Mouse (Mus musculus): ENCODE measurements at regions not wholly inside any gene's neighbourhood (a gene's known extent, or its start where the extent isn't known, plus 50 kb on each side); places are given as distances from the start of the nearest gene placed in this dataset.

- 81% methylated on average over 5 of the region's 5 CpGs for WGBS
- Histone ChIP-seq H3K4me3 (ENCODE audit: low read depth, low read length) (no peak overlapping the region), H3K27me3 (ENCODE audit: control insufficient read depth, insufficient read depth, low read length) (no peaks in the 10 kb centered on the region), H3K27ac (ENCODE audit: low read depth, low read length) (no peak overlapping the region), H3K36me3 (ENCODE audit: control insufficient read depth, insufficient read depth, low read length) (no peaks in the 10 kb centered on the region), H3K9ac (replicated peaks; ENCODE audit: low read depth, low read length) (no peak overlapping the region), H3K4me1 (ENCODE audit: control insufficient read depth, insufficient read depth, low read length) (no peaks in the 10 kb centered on the region), H3K9me3 (ENCODE audit: control insufficient read depth, low read length) (no peaks in the 10 kb centered on the region), H3K4me2 (ENCODE audit: low read depth, low read length) (no peak overlapping the region)
- ATAC-seq (ENCODE audit: low read depth) = no peak
These were observed 119.9 kb upstream of the Csl start for GRCm38 (mm10) chr10:99879362-99879761.

GRCm38 (mm10) chr10:99864711-99865110 is 105.3 kb upstream of the Csl start:
- Histone ChIP-seq H3K4me3 (ENCODE audit: low read depth, low read length) (no peak overlapping the region), H3K9ac (replicated peaks; ENCODE audit: low read depth, low read length) (no peak overlapping the region), H3K27ac (ENCODE audit: low read depth, low read length) (no peak overlapping the region), H3K27me3 (ENCODE audit: control insufficient read depth, insufficient read depth, low read length) (no peaks in the 10 kb centered on the region), H3K9me3 (ENCODE audit: control insufficient read depth, low read length) (no peaks in the 10 kb centered on the region), H3K36me3 (ENCODE audit: control insufficient read depth, insufficient read depth, low read length) (no peaks in the 10 kb centered on the region), H3K4me2 (ENCODE audit: low read depth, low read length) (no peak overlapping the region), H3K4me1 (ENCODE audit: control insufficient read depth, insufficient read depth, low read length) (no peaks in the 10 kb centered on the region)
- 90% methylated on average over 1 of the region's 1 CpGs for WGBS
- ATAC-seq (ENCODE audit: low read depth) = no peak

- Histone ChIP-seq H3K9ac (replicated peaks; ENCODE audit: low read depth, low read length) (no peak overlapping the region), H3K36me3 (ENCODE audit: control insufficient read depth, insufficient read depth, low read length) (no peaks in the 10 kb centered on the region), H3K9me3 (ENCODE audit: control insufficient read depth, low read length) (no peaks in the 10 kb centered on the region), H3K27ac (ENCODE audit: low read depth, low read length) (no peak overlapping the region), H3K4me1 (ENCODE audit: control insufficient read depth, insufficient read depth, low read length) (no peaks in the 10 kb centered on the region), H3K4me3 (ENCODE audit: low read depth, low read length) (no peak overlapping the region), H3K27me3 (ENCODE audit: control insufficient read depth, insufficient read depth, low read length) (no peaks in the 10 kb centered on the region), H3K4me2 (ENCODE audit: low read depth, low read length) (no peak overlapping the region)
- WGBS = 51% methylated on average over 10 of the region's 10 CpGs
- no peak for ATAC-seq (ENCODE audit: low read depth)
These were observed 101.0 kb upstream of the Csl start for GRCm38 (mm10) chr10:99860322-99861089.

GRCm38 (mm10) chr10:99844110-99844509 is 84.7 kb upstream of the Csl start:
- Histone ChIP-seq H3K4me3 (ENCODE audit: low read depth, low read length) (no peak overlapping the region), H3K27me3 (ENCODE audit: control insufficient read depth, insufficient read depth, low read length) (no peaks in the 10 kb centered on the region), H3K4me1 (ENCODE audit: control insufficient read depth, insufficient read depth, low read length) (no peaks in the 10 kb centered on the region), H3K27ac (ENCODE audit: low read depth, low read length) (no peak overlapping the region), H3K4me2 (ENCODE audit: low read depth, low read length) (no peak overlapping the region), H3K36me3 (ENCODE audit: control insufficient read depth, insufficient read depth, low read length) (no peaks in the 10 kb centered on the region), H3K9me3 (ENCODE audit: control insufficient read depth, low read length) (no peaks in the 10 kb centered on the region), H3K9ac (replicated peaks; ENCODE audit: low read depth, low read length) (no peak overlapping the region)
- no peak for ATAC-seq (ENCODE audit: low read depth)
- WGBS = 53% methylated on average over 5 of the region's 5 CpGs

GRCm38 (mm10) chr10:99841167-99841843 is 81.8 kb upstream of the Csl start:
- Histone ChIP-seq H3K27me3 (ENCODE audit: control insufficient read depth, insufficient read depth, low read length) (no peaks in the 10 kb centered on the region), H3K9me3 (ENCODE audit: control insufficient read depth, low read length) (no peaks in the 10 kb centered on the region), H3K27ac (ENCODE audit: low read depth, low read length) (no peak overlapping the region), H3K9ac (replicated peaks; ENCODE audit: low read depth, low read length) (no peak overlapping the region), H3K36me3 (ENCODE audit: control insufficient read depth, insufficient read depth, low read length) (no peaks in the 10 kb centered on the region), H3K4me1 (ENCODE audit: control insufficient read depth, insufficient read depth, low read length) (no peaks in the 10 kb centered on the region), H3K4me2 (ENCODE audit: low read depth, low read length) (no peak overlapping the region), H3K4me3 (ENCODE audit: low read depth, low read length) (no peak overlapping the region)
- 57% methylated on average over 10 of the region's 10 CpGs for WGBS
- no peak for ATAC-seq (ENCODE audit: low read depth)

GRCm38 (mm10) chr10:99840179-99840876 is 80.9 kb upstream of the Csl start:
- ATAC-seq (ENCODE audit: low read depth) = no peak
- H3K9ac ChIP-seq (replicated peaks; ENCODE audit: low read depth, low read length) = no peak overlapping the region
- no peaks in the 10 kb centered on the region for H3K27me3 ChIP-seq (ENCODE audit: control insufficient read depth, insufficient read depth, low read length)
- H3K4me3 ChIP-seq (ENCODE audit: low read depth, low read length) = no peak overlapping the region
- no peaks in the 10 kb centered on the region for H3K9me3 ChIP-seq (ENCODE audit: control insufficient read depth, low read length)
- no peak overlapping the region for H3K27ac ChIP-seq (ENCODE audit: low read depth, low read length)
- H3K4me1 ChIP-seq (ENCODE audit: control insufficient read depth, insufficient read depth, low read length) = no peaks in the 10 kb centered on the region
- no peaks in the 10 kb centered on the region for H3K36me3 ChIP-seq (ENCODE audit: control insufficient read depth, insufficient read depth, low read length)
- WGBS = 89% methylated on average over 10 of the region's 10 CpGs
- no peak overlapping the region for H3K4me2 ChIP-seq (ENCODE audit: low read depth, low read length)

GRCm38 (mm10) chr10:99836835-99837412 is 77.5 kb upstream of the Csl start:
- WGBS = 75% methylated on average over 5 of the region's 5 CpGs

GRCm38 (mm10) chr10:99834905-99835633 is 75.6 kb upstream of the Csl start:
- no peak overlapping the region for H3K9ac ChIP-seq (replicated peaks; ENCODE audit: low read depth, low read length)
- peak; percentile 58; the same call in 1 of the 2 replicates for ATAC-seq (ENCODE audit: low read depth)
- H3K4me1 ChIP-seq (ENCODE audit: control insufficient read depth, insufficient read depth, low read length) = no peaks in the 10 kb centered on the region
- no peaks in the 10 kb centered on the region for H3K9me3 ChIP-seq (ENCODE audit: control insufficient read depth, low read length)
- H3K27me3 ChIP-seq (ENCODE audit: control insufficient read depth, insufficient read depth, low read length) = no peaks in the 10 kb centered on the region
- no peak overlapping the region for H3K4me2 ChIP-seq (ENCODE audit: low read depth, low read length)
- no peaks in the 10 kb centered on the region for H3K36me3 ChIP-seq (ENCODE audit: control insufficient read depth, insufficient read depth, low read length)
- 64% methylated on average over 4 of the region's 4 CpGs for WGBS
- no peak overlapping the region for H3K4me3 ChIP-seq (ENCODE audit: low read depth, low read length)
- H3K27ac ChIP-seq (ENCODE audit: low read depth, low read length) = no peak overlapping the region

More at GRCm38 (mm10) chr10:99836835-99837412, 77.5 kb upstream of the Csl start:
- Histone ChIP-seq H3K36me3 (ENCODE audit: control insufficient read depth, insufficient read depth, low read length) (no peaks in the 10 kb centered on the region), H3K4me2 (ENCODE audit: low read depth, low read length) (no peak overlapping the region), H3K9me3 (ENCODE audit: control insufficient read depth, low read length) (no peaks in the 10 kb centered on the region), H3K9ac (replicated peaks; ENCODE audit: low read depth, low read length) (no peak overlapping the region), H3K27ac (ENCODE audit: low read depth, low read length) (no peak overlapping the region), H3K4me3 (ENCODE audit: low read depth, low read length) (no peak overlapping the region), H3K4me1 (ENCODE audit: control insufficient read depth, insufficient read depth, low read length) (no peaks in the 10 kb centered on the region), H3K27me3 (ENCODE audit: control insufficient read depth, insufficient read depth, low read length) (no peaks in the 10 kb centered on the region)
- no peak for ATAC-seq (ENCODE audit: low read depth)

All from neural tube, embryonic 14.5 days (tissue).